Mouse (Mus musculus): Measurements from ENCODE around the gene Lrrc4b. TPM values are rescaled to one million over a fixed set of nuclear protein-coding genes. Genes with fewer than 3 reads are reported as not detected.

Gene Lrrc4b
- polyA plus RNA-seq, 1 experiment from 2014 or later = 11.4 TPM

GRCm38 (mm10) chr7:44429534-44430488, 993 bp downstream of the Lrrc4b start:
- Histone ChIP-seq H3K9me3 (ENCODE audit: control insufficient read depth, low read length) (no peaks in the 10 kb centered on the region), H3K4me3 (ENCODE audit: low read depth, low read length) (peak overlapping the region; percentile 67), H3K4me2 (replicated peaks; ENCODE audit: low read depth, low read length) (peak overlapping the region; percentile 81), H3K27me3 (ENCODE audit: control insufficient read depth, insufficient read depth, low read length) (0 out of 2 replicates have a peak, but pooled peaks cover 4% of the 10 kb centered on the region), H3K4me1 (replicated peaks; ENCODE audit: control insufficient read depth, insufficient read depth, low read length) (peaks cover 11% of the 10 kb centered on the region), H3K36me3 (ENCODE audit: control insufficient read depth, insufficient read depth, low read length) (no peaks in the 10 kb centered on the region), H3K27ac (ENCODE audit: low read depth, low read length) (peak overlapping the region; percentile 99), H3K9ac (ENCODE audit: low read depth, low read length) (peak overlapping the region; percentile 92)
- DNase-seq (ENCODE audit: low spot score) = peak; percentile 67
- peak; percentile 39 for ATAC-seq (ENCODE audit: low FRiP score)
- WGBS = 2% methylated on average over 29 of the region's 32 CpGs

- no peak for ATAC-seq (ENCODE audit: low FRiP score)
These were observed 3.7 kb downstream of the Lrrc4b start for GRCm38 (mm10) chr7:44432550-44432949.

GRCm38 (mm10) chr7:44433371-44433770, 4.6 kb downstream of the Lrrc4b start:
- DNase-seq (ENCODE audit: low spot score) (peak; percentile 83), ATAC-seq (ENCODE audit: low FRiP score) (peak; percentile 55)
- no peaks in the 10 kb centered on the region for H3K36me3 ChIP-seq (ENCODE audit: control insufficient read depth, insufficient read depth, low read length)
- peaks cover 8% of the 10 kb centered on the region for H3K4me1 ChIP-seq (replicated peaks; ENCODE audit: control insufficient read depth, insufficient read depth, low read length)
- no peak overlapping the region for H3K27ac ChIP-seq (ENCODE audit: low read depth, low read length)
- 0 out of 2 replicates have a peak, but pooled peaks cover 2% of the 10 kb centered on the region for H3K27me3 ChIP-seq (ENCODE audit: control insufficient read depth, insufficient read depth, low read length)
- H3K4me3 ChIP-seq (ENCODE audit: low read depth, low read length) = no peak overlapping the region
- no peaks in the 10 kb centered on the region for H3K9me3 ChIP-seq (ENCODE audit: control insufficient read depth, low read length)
- 2% methylated on average over 7 of the region's 7 CpGs for WGBS
- no peak overlapping the region for H3K4me2 ChIP-seq (replicated peaks; ENCODE audit: low read depth, low read length)
- no peak overlapping the region for H3K9ac ChIP-seq (ENCODE audit: low read depth, low read length)

More at GRCm38 (mm10) chr7:44432550-44432949, 3.7 kb downstream of the Lrrc4b start:
- H3K4me2 ChIP-seq (replicated peaks; ENCODE audit: low read depth, low read length) = no peak overlapping the region
- 71% methylated on average over 6 of the region's 6 CpGs for WGBS
- H3K9me3 ChIP-seq (ENCODE audit: control insufficient read depth, low read length) = no peaks in the 10 kb centered on the region
- H3K27me3 ChIP-seq (ENCODE audit: control insufficient read depth, insufficient read depth, low read length) = 0 out of 2 replicates have a peak, but pooled peaks cover 4% of the 10 kb centered on the region
- peaks cover 10% of the 10 kb centered on the region for H3K4me1 ChIP-seq (replicated peaks; ENCODE audit: control insufficient read depth, insufficient read depth, low read length)
- H3K36me3 ChIP-seq (ENCODE audit: control insufficient read depth, insufficient read depth, low read length) = no peaks in the 10 kb centered on the region
- no peak for DNase-seq (ENCODE audit: low spot score)
- H3K9ac ChIP-seq (ENCODE audit: low read depth, low read length) = no peak overlapping the region
- no peak overlapping the region for H3K4me3 ChIP-seq (ENCODE audit: low read depth, low read length)
- no peak overlapping the region for H3K27ac ChIP-seq (ENCODE audit: low read depth, low read length)

GRCm38 (mm10) chr7:44434089-44434488, 5.3 kb downstream of the Lrrc4b start:
- whole genome bisulfite sequencing = 83% methylated on average over 9 of the region's 9 CpGs
- Histone ChIP-seq H3K9ac (ENCODE audit: low read depth, low read length) (no peak overlapping the region), H3K4me1 (replicated peaks; ENCODE audit: control insufficient read depth, insufficient read depth, low read length) (peaks cover 8% of the 10 kb centered on the region), H3K36me3 (ENCODE audit: control insufficient read depth, insufficient read depth, low read length) (no peaks in the 10 kb centered on the region), H3K4me2 (replicated peaks; ENCODE audit: low read depth, low read length) (no peak overlapping the region), H3K27ac (ENCODE audit: low read depth, low read length) (no peak overlapping the region), H3K4me3 (ENCODE audit: low read depth, low read length) (no peak overlapping the region), H3K27me3 (ENCODE audit: control insufficient read depth, insufficient read depth, low read length) (0 out of 2 replicates have a peak, but pooled peaks cover 2% of the 10 kb centered on the region), H3K9me3 (ENCODE audit: control insufficient read depth, low read length) (no peaks in the 10 kb centered on the region)
- ATAC-seq (ENCODE audit: low FRiP score) (no peak), DNase-seq (ENCODE audit: low spot score) (no peak)

- Histone ChIP-seq H3K27ac (ENCODE audit: low read depth, low read length) (no peak overlapping the region), H3K9me3 (ENCODE audit: control insufficient read depth, low read length) (no peaks in the 10 kb centered on the region), H3K36me3 (ENCODE audit: control insufficient read depth, insufficient read depth, low read length) (no peaks in the 10 kb centered on the region), H3K4me3 (ENCODE audit: low read depth, low read length) (no peak overlapping the region), H3K27me3 (ENCODE audit: control insufficient read depth, insufficient read depth, low read length) (no peaks in the 10 kb centered on the region), H3K9ac (ENCODE audit: low read depth, low read length) (no peak overlapping the region), H3K4me1 (replicated peaks; ENCODE audit: control insufficient read depth, insufficient read depth, low read length) (peaks cover 8% of the 10 kb centered on the region), H3K4me2 (replicated peaks; ENCODE audit: low read depth, low read length) (no peak overlapping the region)
- no peak for DNase-seq (ENCODE audit: low spot score)
- no peak for ATAC-seq (ENCODE audit: low FRiP score)
- 66% methylated on average over 5 of the region's 5 CpGs for WGBS
These were observed 7.0 kb downstream of the Lrrc4b start for GRCm38 (mm10) chr7:44435796-44436195.

GRCm38 (mm10) chr7:44436267-44436666, 7.4 kb downstream of the Lrrc4b start:
- 24% methylated on average over 1 of the region's 1 CpGs for WGBS
- H3K36me3 ChIP-seq (ENCODE audit: control insufficient read depth, insufficient read depth, low read length) = no peaks in the 10 kb centered on the region
- H3K4me3 ChIP-seq (ENCODE audit: low read depth, low read length) = no peak overlapping the region
- ATAC-seq (ENCODE audit: low FRiP score) = no peak
- H3K9me3 ChIP-seq (ENCODE audit: control insufficient read depth, low read length) = no peaks in the 10 kb centered on the region
- no peak overlapping the region for H3K4me2 ChIP-seq (replicated peaks; ENCODE audit: low read depth, low read length)
- peaks cover 4% of the 10 kb centered on the region for H3K4me1 ChIP-seq (replicated peaks; ENCODE audit: control insufficient read depth, insufficient read depth, low read length)
- H3K27me3 ChIP-seq (ENCODE audit: control insufficient read depth, insufficient read depth, low read length) = no peaks in the 10 kb centered on the region
- H3K27ac ChIP-seq (ENCODE audit: low read depth, low read length) = no peak overlapping the region
- no peak overlapping the region for H3K9ac ChIP-seq (ENCODE audit: low read depth, low read length)
- no peak for DNase-seq (ENCODE audit: low spot score)

GRCm38 (mm10) chr7:44437188-44437587, 8.4 kb downstream of the Lrrc4b start:
- H3K36me3 ChIP-seq (ENCODE audit: control insufficient read depth, insufficient read depth, low read length) = no peaks in the 10 kb centered on the region
- H3K9me3 ChIP-seq (ENCODE audit: control insufficient read depth, low read length) = no peaks in the 10 kb centered on the region
- H3K4me2 ChIP-seq (replicated peaks; ENCODE audit: low read depth, low read length) = no peak overlapping the region
- H3K9ac ChIP-seq (ENCODE audit: low read depth, low read length) = no peak overlapping the region
- DNase-seq (ENCODE audit: low spot score) (no peak), ATAC-seq (ENCODE audit: low FRiP score) (no peak)
- no peak overlapping the region for H3K27ac ChIP-seq (ENCODE audit: low read depth, low read length)
- no peak overlapping the region for H3K4me3 ChIP-seq (ENCODE audit: low read depth, low read length)
- H3K4me1 ChIP-seq (replicated peaks; ENCODE audit: control insufficient read depth, insufficient read depth, low read length) = no peaks in the 10 kb centered on the region
- peaks cover under 1% of the 10 kb centered on the region; the same call in 1 of the 2 replicates for H3K27me3 ChIP-seq (ENCODE audit: control insufficient read depth, insufficient read depth, low read length)
- WGBS = 91% methylated on average over 1 of the region's 1 CpGs

- Histone ChIP-seq H3K4me3 (ENCODE audit: low read depth, low read length) (no peak overlapping the region), H3K4me2 (replicated peaks; ENCODE audit: low read depth, low read length) (no peak overlapping the region), H3K9me3 (ENCODE audit: control insufficient read depth, low read length) (no peaks in the 10 kb centered on the region), H3K27me3 (ENCODE audit: control insufficient read depth, insufficient read depth, low read length) (peaks cover 2% of the 10 kb centered on the region; the same call in 1 of the 2 replicates), H3K4me1 (replicated peaks; ENCODE audit: control insufficient read depth, insufficient read depth, low read length) (no peaks in the 10 kb centered on the region), H3K36me3 (ENCODE audit: control insufficient read depth, insufficient read depth, low read length) (no peaks in the 10 kb centered on the region), H3K9ac (ENCODE audit: low read depth, low read length) (no peak overlapping the region), H3K27ac (ENCODE audit: low read depth, low read length) (no peak overlapping the region)
- no peak for DNase-seq (ENCODE audit: low spot score)
- WGBS = 77% methylated on average over 8 of the region's 8 CpGs
- ATAC-seq (ENCODE audit: low FRiP score) = no peak
These were observed 9.1 kb downstream of the Lrrc4b start for GRCm38 (mm10) chr7:44437933-44438332.
